Mouse (Mus musculus) MEL (cell line): ENCODE results near the gene Sptbn4. TPM values are rescaled to one million over a fixed set of nuclear protein-coding genes. Genes with fewer than 3 reads are reported as not detected.

Source experiments
- DNase-seq: peaks from one replicate; pipeline ENCODE4 v3.0.0; 2011; ENCODE audit warnings: low read depth, low spot score
- H3K27ac ChIP-seq: 2 replicates; pipeline ENCODE4 v1.5.1; 2012; ENCODE audit warnings: low read depth, mild to moderate bottlenecking, control low read depth, low read length, moderate library complexity; ENCODE audit not compliant: control insufficient read depth
- H3K27me3 ChIP-seq, 2 experiments: fragments of 150-350 bp in 1 of 2; sonication (generic) in 1 of 2; 2 replicates each; pipeline ENCODE4 v1.6.1; 2012; ENCODE audit warnings: low read length in 2 of 2, mild to moderate bottlenecking in 2 of 2, improper control_type of control experiment in 1 of 2, moderate library complexity in 1 of 2; ENCODE audit not compliant: insufficient read depth in 2 of 2, control insufficient read depth in 1 of 2
- H3K36me3 ChIP-seq, 2 experiments: 2 replicates each; pipeline ENCODE4 v1.6.1; 2012 to 2014; ENCODE audit warnings: low read length in 2 of 2, improper control_type of control experiment in 1 of 2, inconsistent platforms in 1 of 2, mild to moderate bottlenecking in 1 of 2; ENCODE audit not compliant: insufficient read depth in 2 of 2, control insufficient read depth in 1 of 2
- H3K4me1 ChIP-seq, 2 experiments: fragments of 150-350 bp in 1 of 2; sonication (generic) in 1 of 2; 2 replicates each; pipeline ENCODE4 v1.6.1; 2012; ENCODE audit warnings: low read length in 2 of 2, improper control_type of control experiment in 1 of 2, mild to moderate bottlenecking in 1 of 2; ENCODE audit not compliant: insufficient read depth in 2 of 2, control insufficient read depth in 1 of 2
- H3K4me3 ChIP-seq, 2 experiments: fragments of 150-350 bp in 1 of 2; sonication (generic) in 1 of 2; 2 replicates each; pipeline ENCODE4 v1.5.1; 2012; ENCODE audit warnings: low read depth in 2 of 2, low read length in 2 of 2, mild to moderate bottlenecking in 2 of 2, moderate library complexity in 2 of 2, control low read depth in 1 of 2, improper control_type of control experiment in 1 of 2; ENCODE audit not compliant: control insufficient read depth in 1 of 2, insufficient read depth in 1 of 2
- H3K79me2 ChIP-seq: 2 replicates; pipeline ENCODE4 v1.6.1; 2012; ENCODE audit warnings: mild to moderate bottlenecking, low read length, moderate library complexity; ENCODE audit not compliant: control insufficient read depth, poor library complexity, insufficient read depth
- H3K9ac ChIP-seq: 2 replicates; pipeline ENCODE4 v1.6.1; 2012; ENCODE audit warnings: low read depth, mild to moderate bottlenecking, control low read depth, low read length, moderate library complexity; ENCODE audit not compliant: control insufficient read depth, poor library complexity, severe bottlenecking
- H3K9me3 ChIP-seq: fragments of 150-350 bp; sonication (generic); replicated peaks from 2 replicates; pipeline ENCODE4 v1.6.1; 2012; ENCODE audit warnings: mild to moderate bottlenecking, low read length, improper control_type of control experiment, moderate library complexity; ENCODE audit not compliant: insufficient read depth
- BHLHE40 ChIP-seq: IDR thresholded peaks from 2 replicates; pipeline ENCODE4 v1.6.1; 2012; ENCODE audit warnings: low read depth, mild to moderate bottlenecking, inconsistent platforms, low read length, improper control_type of control experiment, borderline replicate concordance
- CHD2 ChIP-seq: IDR thresholded peaks from 2 replicates; pipeline ENCODE4 v1.6.1; 2011; ENCODE audit warnings: low read length, improper control_type of control experiment
- CTCF ChIP-seq, 3 experiments: IDR thresholded peaks in 2 of 3; conservative IDR thresholded peaks in 1 of 3; 2 replicates each; pipeline ENCODE4 v1.5.1; 2011 to 2012; ENCODE audit warnings: low read length in 3 of 3, low read depth in 2 of 3, mild to moderate bottlenecking in 2 of 3, improper control_type of control experiment in 1 of 3, inconsistent platforms in 1 of 3, mixed read lengths in 1 of 3, moderate library complexity in 1 of 3; ENCODE audit not compliant: control insufficient read depth in 1 of 3, insufficient read depth in 1 of 3, poor library complexity in 1 of 3, severe bottlenecking in 1 of 3
- E2F4 ChIP-seq: IDR thresholded peaks from 2 replicates; pipeline ENCODE4 v1.6.1; 2011; ENCODE audit warnings: low read depth, low read length, improper control_type of control experiment, borderline replicate concordance
- ELF1 ChIP-seq: IDR thresholded peaks from 2 replicates; pipeline ENCODE4 v1.6.1; 2014; ENCODE audit warnings: low read depth, mild to moderate bottlenecking, inconsistent platforms, low read length, improper control_type of control experiment, moderate library complexity
- EP300 ChIP-seq, 2 experiments: IDR thresholded peaks; 2 replicates each; pipeline ENCODE4 v1.6.1; 2011; ENCODE audit warnings: improper control_type of control experiment in 2 of 2, low read length in 2 of 2, low read depth in 1 of 2, mild to moderate bottlenecking in 1 of 2
- ETS1 ChIP-seq: IDR thresholded peaks from 2 replicates; pipeline ENCODE4 v1.6.1; 2012; ENCODE audit warnings: low read depth, mild to moderate bottlenecking, inconsistent platforms, low read length, improper control_type of control experiment, moderate library complexity
- GABPA ChIP-seq: IDR thresholded peaks from 2 replicates; pipeline ENCODE4 v1.6.1; 2012; ENCODE audit warnings: low read depth, mild to moderate bottlenecking, inconsistent platforms, low read length, improper control_type of control experiment, moderate library complexity
- GATA1 ChIP-seq: IDR thresholded peaks from 2 replicates; pipeline ENCODE4 v1.6.1; 2011; ENCODE audit warnings: low read depth, low read length, improper control_type of control experiment
- JUND ChIP-seq: IDR thresholded peaks from 2 replicates; pipeline ENCODE4 v1.6.1; 2011; ENCODE audit warnings: low read depth, mild to moderate bottlenecking, improper control_type of control experiment, low read length
- KAT2A ChIP-seq: conservative IDR thresholded peaks from 2 replicates; pipeline ENCODE4 v1.6.1; 2012; ENCODE audit warnings: low read depth, low read length, improper control_type of control experiment, inconsistent platforms
- MAFK ChIP-seq: IDR thresholded peaks from 2 replicates; pipeline ENCODE4 v1.6.1; 2011; ENCODE audit warnings: low read depth, mild to moderate bottlenecking, low read length, improper control_type of control experiment, borderline replicate concordance
- MAX ChIP-seq: IDR thresholded peaks from 2 replicates; pipeline ENCODE4 v1.6.1; 2011; ENCODE audit warnings: low read length, improper control_type of control experiment
- MAZ ChIP-seq: IDR thresholded peaks from 2 replicates; pipeline ENCODE4 v1.6.1; 2012; ENCODE audit warnings: low read depth, mild to moderate bottlenecking, inconsistent platforms, low read length, improper control_type of control experiment
- MEF2A ChIP-seq: IDR thresholded peaks from 2 replicates; pipeline ENCODE4 v1.6.1; 2014; ENCODE audit warnings: low read depth, mild to moderate bottlenecking, inconsistent platforms, low read length, improper control_type of control experiment; ENCODE audit not compliant: poor library complexity, insufficient replicate concordance, severe bottlenecking; ENCODE audit errors: extremely low read depth
- MXI1 ChIP-seq: IDR thresholded peaks from 2 replicates; pipeline ENCODE4 v1.6.1; 2011; ENCODE audit warnings: mild to moderate bottlenecking, low read depth, low read length, improper control_type of control experiment
- MYB ChIP-seq: IDR thresholded peaks from 2 replicates; pipeline ENCODE4 v1.6.1; 2011; ENCODE audit warnings: mild to moderate bottlenecking, low read depth, low read length, improper control_type of control experiment
- MYC ChIP-seq: IDR thresholded peaks from 2 replicates; pipeline ENCODE4 v1.6.1; 2011; ENCODE audit warnings: low read depth, mild to moderate bottlenecking, low read length, improper control_type of control experiment, moderate library complexity
- NELFE ChIP-seq: IDR thresholded peaks from 2 replicates; pipeline ENCODE4 v1.6.1; 2011; ENCODE audit warnings: low read depth, low read length, improper control_type of control experiment
- NRF1 ChIP-seq: IDR thresholded peaks from 2 replicates; pipeline ENCODE4 v1.6.1; 2014; ENCODE audit warnings: low read depth, mild to moderate bottlenecking, inconsistent platforms, low read length, improper control_type of control experiment, moderate library complexity; ENCODE audit not compliant: poor library complexity, insufficient read depth, severe bottlenecking
- POLR2A ChIP-seq, 2 experiments: IDR thresholded peaks; 2 replicates each; pipeline ENCODE4 v1.6.1; 2011 to 2012; ENCODE audit warnings: low read length in 2 of 2, mild to moderate bottlenecking in 2 of 2, control low read depth in 1 of 2, improper control_type of control experiment in 1 of 2, low read depth in 1 of 2, moderate library complexity in 1 of 2; ENCODE audit not compliant: control insufficient read depth in 1 of 2, insufficient read depth in 1 of 2, poor library complexity in 1 of 2
- POLR2AphosphoS2 ChIP-seq: IDR thresholded peaks from 2 replicates; pipeline ENCODE4 v1.6.1; 2011; ENCODE audit warnings: low read length, improper control_type of control experiment
- POLR2AphosphoS5 ChIP-seq: IDR thresholded peaks from 2 replicates; pipeline ENCODE4 v1.6.1; 2012; ENCODE audit warnings: low read depth, borderline replicate concordance, mild to moderate bottlenecking, inconsistent platforms, low read length, moderate library complexity, mixed read lengths
- RAD21 ChIP-seq: IDR thresholded peaks from 2 replicates; pipeline ENCODE4 v1.6.1; 2011; ENCODE audit warnings: mild to moderate bottlenecking, low read depth, low read length, improper control_type of control experiment
- SIN3A ChIP-seq: IDR thresholded peaks from 2 replicates; pipeline ENCODE4 v1.6.1; 2012; ENCODE audit warnings: low read length, improper control_type of control experiment, inconsistent platforms
- SMC3 ChIP-seq: IDR thresholded peaks from 2 replicates; pipeline ENCODE4 v1.6.1; 2011; ENCODE audit warnings: low read depth, low read length, improper control_type of control experiment
- TAL1 ChIP-seq: IDR thresholded peaks from 2 replicates; pipeline ENCODE4 v1.6.1; 2012; ENCODE audit warnings: mild to moderate bottlenecking, inconsistent platforms, low read length, moderate library complexity, mixed read lengths
- TBP ChIP-seq: IDR thresholded peaks from 2 replicates; pipeline ENCODE4 v1.8.0; 2011; ENCODE audit warnings: low read depth, low read length, improper control_type of control experiment
- TCF12 ChIP-seq: IDR thresholded peaks from 2 replicates; pipeline ENCODE4 v1.6.1; 2014; ENCODE audit warnings: low read depth, mild to moderate bottlenecking, inconsistent platforms, low read length, improper control_type of control experiment, moderate library complexity
- UBTF ChIP-seq: IDR thresholded peaks from 2 replicates; pipeline ENCODE4 v1.6.1; 2012; ENCODE audit warnings: low read depth, mild to moderate bottlenecking, inconsistent platforms, low read length, improper control_type of control experiment, moderate library complexity, borderline replicate concordance; ENCODE audit not compliant: insufficient read depth
- USF2 ChIP-seq, 2 experiments: IDR thresholded peaks; 2 replicates each; pipeline ENCODE4 v1.6.1; 2011 to 2012; ENCODE audit warnings: improper control_type of control experiment in 2 of 2, low read length in 2 of 2, borderline replicate concordance in 1 of 2, inconsistent platforms in 1 of 2, low read depth in 1 of 2, mild to moderate bottlenecking in 1 of 2; ENCODE audit not compliant: insufficient read depth in 1 of 2
- ZC3H11A ChIP-seq: IDR thresholded peaks from 2 replicates; pipeline ENCODE4 v1.6.1; 2012; ENCODE audit warnings: low read depth, mild to moderate bottlenecking, inconsistent platforms, low read length, improper control_type of control experiment
- ZMIZ1 ChIP-seq: IDR thresholded peaks from 2 replicates; pipeline ENCODE4 v1.6.1; 2012; ENCODE audit warnings: low read depth, mild to moderate bottlenecking, inconsistent platforms, low read length, improper control_type of control experiment, moderate library complexity
- ZNF384 ChIP-seq: IDR thresholded peaks from 2 replicates; pipeline ENCODE4 v1.6.1; 2012; ENCODE audit warnings: low read depth, mild to moderate bottlenecking, inconsistent platforms, low read length, improper control_type of control experiment
- polyA plus RNA-seq, 2 experiments: library from polyadenylated mRNA; stranded (reverse) in 1 of 2; unstranded in 1 of 2; fragments of >175 nt in 1 of 2; fragments of >200 nt in 1 of 2; gene quantifications; 2 replicates each; pipeline versions ENCODE4 v1.2.1 to v1.2.4; 2012; ENCODE audit warnings: low replicate concordance in 2 of 2, low read depth in 1 of 2; ENCODE audit not compliant: insufficient read length in 2 of 2, insufficient read depth in 1 of 2, missing spikeins in 1 of 2
- total RNA-seq: library from RNA; depleted of rRNA; stranded (reverse); fragments of 300-350 nt; gene quantifications from 2 replicates; pipeline ENCODE4 v1.2.3, GENCODE M21; 2012

Sptbn4 gene
- total and polyA plus RNA-seq, 3 experiments = 0.19 to 0.68 TPM; not detected in 1

DNA sequence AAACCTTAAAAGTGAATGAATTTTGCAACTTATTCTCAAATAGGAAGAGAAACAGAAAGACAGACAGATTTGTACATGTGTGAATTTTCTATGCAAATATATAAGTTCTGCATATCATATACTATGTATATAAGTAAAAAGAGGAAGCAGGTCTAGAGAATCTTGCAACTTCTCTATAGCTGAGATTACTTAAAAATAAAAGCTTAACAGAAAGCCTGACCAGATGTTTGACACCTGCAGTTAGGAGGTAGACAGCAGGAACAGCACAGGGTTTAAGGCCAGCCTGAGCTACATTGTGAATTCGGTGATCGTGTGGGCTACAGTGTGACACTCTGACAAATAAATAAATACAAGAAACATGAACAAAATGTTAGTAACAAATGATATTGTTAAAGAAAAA, 3.9 kb upstream of the Sptbn4 start (continued):
- no peak for TF ChIP-seq SIN3A

DNA sequence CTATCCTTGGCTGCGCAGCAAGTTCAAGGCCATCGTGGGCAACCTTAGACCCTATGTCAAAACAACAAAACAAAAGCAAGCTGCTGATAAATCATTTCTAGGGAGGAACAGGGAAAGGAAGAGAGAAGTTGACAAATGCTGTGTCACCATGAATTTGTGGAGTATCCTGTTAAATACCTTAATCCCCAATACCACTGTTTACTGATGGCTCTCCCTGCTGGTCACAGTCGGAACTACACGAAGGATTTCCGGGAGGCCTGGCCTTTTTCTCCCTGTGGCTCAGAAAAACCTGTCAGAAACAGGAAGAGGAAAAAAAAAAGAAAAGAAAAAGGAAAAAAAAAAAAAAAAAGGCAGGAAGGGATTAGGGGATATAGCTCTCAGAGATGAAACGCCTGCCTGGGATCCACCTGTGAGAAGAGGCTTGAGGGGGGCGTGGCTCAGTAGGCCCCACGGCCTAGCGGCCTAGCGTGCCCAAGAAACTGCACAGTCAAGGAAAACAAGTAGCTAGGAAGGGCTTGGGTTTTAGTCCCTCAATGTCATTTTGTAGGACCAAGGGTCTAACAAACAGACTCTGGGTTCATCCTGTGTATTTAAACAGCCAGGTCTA, 1.9 kb upstream of the Sptbn4 start:
- Histone ChIP-seq H3K36me3 (peaks cover 0 to 34% of the 10 kb centered on the region in 2 experiments; a peak in 2 of 4 replicates), H3K4me3 (peak overlapping the region; percentile 76 to 94), H3K79me2 (peaks cover 19% of the 10 kb centered on the region), H3K27ac (peak overlapping the region; percentile 97), H3K9me3 (no peaks in the 10 kb centered on the region), H3K4me1 (peaks cover 4 to 29% of the 10 kb centered on the region in 2 experiments), H3K9ac (peak overlapping the region; percentile 55), H3K27me3 (peaks cover 2 to 4% of the 10 kb centered on the region in 2 experiments; a peak in 3 of 4 replicates)
- peak; percentile 86 for DNase-seq
- peak; percentile 84 for TF ChIP-seq SIN3A
- peak; percentile 45; the same call in 1 of the 2 replicates for TF ChIP-seq MAFK
- no peak for TF ChIP-seq USF2 (IDR thresholded peaks at IDR 0.05; ENCODE audit: borderline replicate concordance in 1 of 2, insufficient read depth in 1 of 2, low read depth in 1 of 2, low read length in 2 of 2)
- no peak for TF ChIP-seq UBTF
- TF ChIP-seq MYB = no peak
- TF ChIP-seq GATA1 = no peak; the same call in 1 of the 2 replicates
- peak; percentile 64 for TF ChIP-seq ZNF384
- TF ChIP-seq KAT2A = no peak; the same call in none of the 2 replicates
- no peak for TF ChIP-seq TBP
- peak; percentile 30 for TF ChIP-seq RAD21
- peak; percentile 64 for TF ChIP-seq ELF1
- no peak for TF ChIP-seq MAZ
- TF ChIP-seq EP300 (IDR thresholded peaks at IDR 0.05; ENCODE audit: low read depth in 1 of 2, low read length in 2 of 2) = no peak
- peak; percentile 95 for TF ChIP-seq GABPA
- TF ChIP-seq CHD2 = no peak
- no peak for TF ChIP-seq E2F4
- TF ChIP-seq POLR2AphosphoS5 = no peak
- no peak for TF ChIP-seq POLR2A (IDR thresholded peaks at IDR 0.05; ENCODE audit: control insufficient read depth in 1 of 2, insufficient read depth in 1 of 2, low read depth in 1 of 2, low read length in 2 of 2, poor library complexity in 1 of 2)
- TF ChIP-seq ZC3H11A = no peak; the same call in 1 of the 2 replicates
- TF ChIP-seq TCF12 = no peak
- TF ChIP-seq ETS1 = peak; percentile 35; the same call in 1 of the 2 replicates
- TF ChIP-seq MEF2A = no peak
- no peak for TF ChIP-seq MAX
- TF ChIP-seq TAL1 = no peak
- TF ChIP-seq CTCF (IDR thresholded peaks at IDR 0.05 in 2 of 3, conservative IDR thresholded peaks at IDR 0.05 in 1 of 3; ENCODE audit: control insufficient read depth in 1 of 3, insufficient read depth in 1 of 3, low read depth in 2 of 3, low read length in 3 of 3, poor library complexity in 1 of 3, severe bottlenecking in 1 of 3) = peak; percentile 47 to 80 (median 73); a peak in 5 of 6 replicates
- no peak for TF ChIP-seq ZMIZ1
- peak; percentile 38 for TF ChIP-seq MXI1
- TF ChIP-seq POLR2AphosphoS2 = no peak; the same call in 1 of the 2 replicates
- no peak for TF ChIP-seq BHLHE40
- peak; percentile 36; the same call in 1 of the 2 replicates for TF ChIP-seq SMC3
- TF ChIP-seq MYC = no peak
- TF ChIP-seq NRF1 = no peak
- TF ChIP-seq NELFE = no peak
- no peak for TF ChIP-seq JUND
